Mouse (Mus musculus) kidney, postnatal 4 days (tissue): ENCODE measurements around the gene Olfr1065.
"Not testable (repeated sequence)": the region's sequence is repeated elsewhere in the genome, so short reads cannot be mapped to it uniquely, and the experiment has no call there.

Source experiments
- DNase-seq, 2 experiments: peaks; one replicate each; pipeline ENCODE4 v3.0.0; 2021; ENCODE audit warnings: mixed read lengths in 2 of 2

The Olfr1065 gene

DNA sequence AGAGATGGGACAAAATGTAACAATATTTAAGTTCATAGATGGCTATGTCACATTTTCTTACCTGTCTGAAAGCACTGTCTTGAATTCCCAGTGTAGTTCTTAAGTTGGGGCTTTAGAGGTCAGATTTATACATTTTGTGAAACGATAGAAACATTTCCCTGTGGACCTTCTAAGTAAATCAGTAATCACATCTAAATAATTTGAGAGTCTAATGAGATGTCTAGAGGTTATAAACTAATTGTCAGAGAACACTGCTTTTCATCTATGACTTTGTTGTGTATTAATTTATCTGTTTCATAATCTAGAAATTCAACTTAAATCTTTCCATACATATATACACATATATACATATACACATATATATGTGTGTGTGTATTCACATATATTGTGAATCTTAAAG lies at the start of gene Olfr1065:
Gene Olfr1065, minus strand, starts transcription at position 101 of the 400 bp plus-strand sequence.
- not testable (repeated sequence) for DNase-seq

DNA sequence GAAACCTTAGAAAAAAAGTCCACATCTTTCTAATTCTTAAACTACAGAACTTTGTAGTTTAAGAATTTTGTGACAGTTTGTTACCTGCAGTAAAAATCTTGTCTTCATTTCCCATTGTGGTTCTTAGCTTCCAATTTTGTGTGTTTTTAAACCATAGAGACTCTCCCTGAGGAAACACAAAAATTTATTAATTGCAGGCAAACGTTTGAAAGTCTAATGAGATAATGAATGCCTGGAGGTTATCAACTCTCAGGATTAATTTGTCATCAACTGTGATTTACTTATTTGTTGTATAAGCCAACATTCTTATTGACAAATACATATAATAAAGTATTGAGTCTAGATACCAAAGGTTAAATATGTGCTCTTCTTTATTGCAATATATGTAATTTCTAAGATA lies 36.9 kb upstream of the Olfr1065 start, which contains the start of gene Olfr228:
Gene Olfr228, minus strand, starts transcription at position 101 of the 400 bp plus-strand sequence.
- no peak for DNase-seq

DNA sequence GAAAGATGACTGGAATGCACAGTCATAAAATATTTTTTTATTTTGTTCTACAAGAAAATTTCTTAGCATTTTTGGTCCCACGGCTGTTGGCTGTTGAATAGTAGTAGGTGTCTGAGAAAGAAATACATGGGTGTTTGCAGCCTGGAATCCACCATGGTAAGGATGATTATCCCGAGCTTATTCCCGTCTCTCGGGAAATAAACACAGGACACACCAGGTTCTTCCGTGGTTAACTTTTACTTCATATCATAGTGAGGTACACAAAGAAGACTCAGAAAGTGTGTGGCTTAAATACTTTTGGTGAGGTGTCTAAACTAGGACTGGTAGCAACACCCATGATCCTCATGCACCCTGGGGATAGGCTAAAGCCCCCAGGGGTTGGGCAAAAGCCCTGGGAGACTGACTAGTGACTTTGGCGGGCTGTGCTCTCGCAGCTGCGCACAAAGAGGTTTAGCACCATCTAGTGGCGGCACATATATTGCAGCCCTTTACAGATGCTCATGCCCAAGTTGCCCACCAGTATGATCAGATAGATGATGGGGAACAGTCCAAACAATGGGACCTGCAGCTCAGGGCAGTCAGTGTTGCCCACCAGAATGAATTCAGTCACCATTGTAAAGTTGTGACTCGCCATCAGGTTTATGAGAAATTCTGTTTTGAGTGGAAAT lies 14.2 kb upstream of the Olfr1065 start:
- peak; percentile 69 to 73 for DNase-seq

DNA sequence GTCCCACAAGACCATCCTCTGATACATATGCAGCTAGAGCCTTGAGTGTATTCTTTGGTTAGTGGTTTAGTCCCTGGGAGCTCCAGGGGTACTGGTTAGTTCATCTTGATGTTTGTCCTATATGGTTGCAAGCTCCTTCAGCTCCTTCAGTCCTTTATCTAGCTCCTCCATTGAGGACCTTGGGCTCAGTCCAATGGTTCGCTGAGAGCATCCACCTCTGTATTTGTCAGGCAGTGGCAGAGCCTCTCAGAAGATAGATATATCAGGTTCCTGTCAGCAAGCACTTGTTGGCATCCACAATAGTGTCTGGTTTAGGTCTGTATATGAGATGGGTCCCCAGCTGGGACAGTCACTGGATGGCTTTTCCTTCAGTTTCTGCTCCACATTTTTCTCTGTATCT lies 10.0 kb upstream of the Olfr1065 start:
- DNase-seq = no peak

DNA sequence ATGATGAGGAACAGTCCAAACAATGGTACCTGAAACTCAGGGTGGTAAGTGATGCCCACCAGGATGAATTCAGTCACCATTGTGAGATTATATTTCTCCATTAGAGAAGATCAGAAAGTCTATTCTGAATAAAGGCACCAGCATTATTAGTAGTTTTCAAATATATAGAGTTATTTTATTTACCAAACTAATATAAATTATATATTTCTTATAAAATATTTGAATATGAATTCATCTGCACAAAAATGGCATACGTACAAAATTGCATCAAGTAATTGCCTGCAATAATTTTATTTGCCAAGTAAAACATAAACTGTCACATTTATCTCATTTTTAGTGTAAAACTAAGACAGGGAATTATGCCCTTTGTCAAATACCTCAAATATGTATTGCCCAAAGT lies 5.8 kb upstream of the Olfr1065 start, which contains the start of gene Olfr1066:
Gene Olfr1066, minus strand, starts transcription at position 101 of the 400 bp plus-strand sequence.
- DNase-seq = no peak

DNA sequence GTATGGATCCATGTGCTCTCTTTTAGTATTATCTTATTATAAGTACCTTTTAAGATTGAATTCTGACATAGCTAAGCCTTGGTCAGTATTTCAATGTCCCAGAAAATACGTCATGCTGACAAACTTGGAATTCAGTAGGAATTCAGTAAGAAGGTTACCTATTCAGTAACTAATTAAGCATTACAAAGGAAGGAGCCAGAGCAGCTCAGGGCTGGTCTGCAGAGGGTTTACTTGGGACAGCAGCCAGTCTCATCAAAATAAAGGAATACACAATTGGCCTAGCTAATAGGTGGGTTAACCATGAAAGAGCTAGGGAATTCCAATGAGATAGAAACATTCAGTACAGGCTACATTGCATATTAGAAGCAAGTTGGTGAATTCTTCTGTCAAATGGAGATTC lies 8.3 kb downstream of the Olfr1065 start:
- not testable (repeated sequence) for DNase-seq

DNA sequence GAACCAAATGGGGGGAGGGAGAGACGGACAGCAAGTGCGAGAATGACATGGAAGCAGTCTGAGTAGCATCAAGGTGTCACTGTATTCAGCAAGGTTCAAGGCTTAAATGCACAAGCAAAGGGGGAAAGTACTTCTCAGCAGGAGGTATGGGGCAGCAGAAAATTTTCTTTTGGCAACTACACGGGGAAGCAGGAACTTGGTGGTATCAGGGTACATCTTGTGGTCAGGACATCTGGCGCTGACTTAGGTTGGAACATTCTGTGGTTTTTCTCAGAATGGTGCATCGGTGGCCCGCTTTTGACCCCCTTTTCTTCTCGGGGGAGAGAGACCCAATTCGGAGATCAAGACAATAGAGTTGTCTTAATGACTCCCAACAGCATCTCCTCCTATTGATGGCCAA lies 21.9 kb downstream of the Olfr1065 start:
- DNase-seq = not testable (repeated sequence)

DNA sequence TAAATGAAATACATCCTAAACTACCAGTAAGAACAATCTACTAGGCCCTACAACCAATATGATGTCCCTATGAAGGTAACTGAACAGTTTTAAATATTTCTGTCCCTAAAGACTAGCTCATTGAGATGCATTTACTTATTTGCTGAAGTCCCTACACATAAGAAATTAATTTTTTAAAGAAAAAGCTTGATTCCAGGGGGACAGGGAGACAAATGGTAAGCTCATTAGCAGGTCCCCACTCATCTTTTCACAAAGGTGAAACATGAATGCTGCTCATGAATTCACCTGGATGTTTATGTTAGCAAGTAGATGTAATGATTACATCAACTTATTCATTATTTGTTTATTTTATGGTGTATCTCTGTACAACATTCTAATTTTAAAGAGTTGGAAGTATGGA lies 23.7 kb downstream of the Olfr1065 start, which contains the start of gene Olfr1062:
Gene Olfr1062, minus strand, starts transcription at position 101 of the 400 bp plus-strand sequence.
- not testable (repeated sequence) for DNase-seq

DNA sequence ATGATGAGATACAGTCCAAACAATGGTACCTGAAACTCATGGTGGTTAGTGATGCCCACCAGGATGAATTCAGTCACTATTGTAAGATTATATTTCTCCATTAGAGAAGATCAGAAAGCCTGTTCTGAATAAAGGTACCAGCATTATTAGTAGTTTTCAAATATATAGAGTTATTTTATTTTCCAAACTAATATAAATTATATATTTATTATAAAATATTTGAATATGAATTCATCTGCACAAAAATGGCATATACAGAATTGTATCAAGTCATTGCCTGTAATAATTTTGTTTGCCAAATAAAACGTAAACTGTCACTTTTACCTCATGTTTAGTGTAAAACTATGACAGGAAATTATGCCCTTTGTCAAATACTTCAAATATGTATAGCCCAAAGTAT lies 36.4 kb downstream of the Olfr1065 start, which contains the start of gene Olfr1061:
Gene Olfr1061, minus strand, starts transcription at position 101 of the 400 bp plus-strand sequence.
- no peak for DNase-seq

DNA sequence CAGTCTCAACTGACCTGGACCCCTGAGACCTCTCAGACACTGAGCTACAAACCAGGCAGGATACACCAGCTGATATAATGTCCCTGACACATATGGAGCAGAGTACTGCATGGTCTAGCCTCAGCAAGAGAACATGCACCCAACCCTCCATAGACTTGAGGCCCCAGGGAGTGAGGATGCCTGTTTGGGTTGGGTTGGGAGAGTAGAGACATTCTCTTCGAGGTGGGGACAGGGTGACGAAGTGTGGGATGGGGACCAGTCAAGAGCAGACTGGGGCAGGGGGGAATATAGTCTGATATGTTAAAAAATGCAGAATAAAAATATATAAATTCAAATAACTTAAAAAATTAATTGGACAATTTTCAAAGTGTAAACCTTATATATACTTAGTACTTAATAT lies 55.3 kb downstream of the Olfr1065 start:
- DNase-seq = no peak
